ENCODE assay signal across 10 mouse cellular contexts in the genomic region with DNA sequence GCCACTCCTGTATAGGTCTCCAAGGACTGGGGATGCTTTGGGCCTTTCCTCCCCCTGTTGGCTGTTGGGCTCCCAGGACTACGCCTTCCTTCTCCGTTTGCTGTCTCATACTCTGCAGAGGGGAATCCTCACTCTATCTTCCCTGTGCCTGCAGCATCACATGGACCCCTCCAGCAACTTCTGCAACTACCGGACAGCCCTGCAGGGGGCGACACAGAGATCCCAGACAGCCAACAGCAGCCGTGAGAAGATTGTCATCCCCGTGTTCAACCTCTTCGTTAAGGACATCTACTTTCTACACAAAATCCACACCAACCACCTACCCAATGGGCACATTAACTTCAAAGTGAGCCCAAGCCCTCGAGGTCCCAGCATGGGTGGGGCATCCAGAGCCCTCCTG. TPM values are rescaled to one million over a fixed set of nuclear protein-coding genes. Genes with fewer than 3 reads are reported as not detected.
DNase-seq lines count a peak whose midpoint lies in the region; ATAC-seq and TF ChIP-seq lines count a peak whose summit lies in the region.
"Had no signal": no experiment of that assay in that cellular context is flagged by ENCODE, and none has a peak within 500 bp of the region (broad histone marks: within the 10 kb centered on the region; RNA-seq: fewer than 3 reads in every experiment).

No protein-coding gene starts in this region.

- H3K9me3 ChIP-seq in heart, embryonic 12.5 days (replicated peaks), result no peaks in the 10 kb centered on the region
- H3K9me3 ChIP-seq in MEL (replicated peaks; ENCODE audit: insufficient read depth, low read length), result no peaks in the 10 kb centered on the region
- no peaks in the 10 kb centered on the region for H3K9me3 ChIP-seq in forebrain, embryonic 16.5 days (ENCODE audit: control insufficient read depth, low read length)
- H3K9me3 ChIP-seq: heart, embryonic 10.5 days; megakaryocyte, embryonic 14.5 days had no signal

- no peak for ATAC-seq in heart, embryonic 12.5 days (ENCODE audit: insufficient number of reproducible peaks, low FRiP score)
- ATAC-seq in forebrain, embryonic 16.5 days, result no peak

- H3K27me3 ChIP-seq in heart, embryonic 12.5 days (replicated peaks), result peaks cover 3% of the 10 kb centered on the region; the same call in 1 of the 2 replicates
- no peaks in the 10 kb centered on the region for H3K27me3 ChIP-seq in MEL (ENCODE audit: control insufficient read depth in 1 of 2, insufficient read depth in 2 of 2, low read length in 2 of 2)
- no peaks in the 10 kb centered on the region for H3K27me3 ChIP-seq in forebrain, embryonic 16.5 days (replicated peaks; ENCODE audit: control insufficient read depth, insufficient read depth, low read length)

- no peak overlapping the region for H3K27ac ChIP-seq in heart, embryonic 12.5 days (ENCODE audit: poor library complexity, severe bottlenecking)
- no peak overlapping the region for H3K27ac ChIP-seq in MEL (ENCODE audit: control insufficient read depth, low read depth, low read length)
- H3K27ac ChIP-seq in forebrain, embryonic 16.5 days (ENCODE audit: low read length), result no peak overlapping the region
- H3K27ac ChIP-seq: heart, embryonic 10.5 days had no signal

- H3K36me3 ChIP-seq in heart, embryonic 12.5 days, result no peaks in the 10 kb centered on the region
- no peaks in the 10 kb centered on the region for H3K36me3 ChIP-seq in MEL (ENCODE audit: control insufficient read depth in 1 of 2, insufficient read depth in 2 of 2, low read length in 2 of 2)
- H3K36me3 ChIP-seq in forebrain, embryonic 16.5 days (ENCODE audit: control insufficient read depth, insufficient read depth), result no peaks in the 10 kb centered on the region
- H3K36me3 ChIP-seq: heart, embryonic 10.5 days had no signal

- WGBS in heart, embryonic 12.5 days, result 52% methylated on average over 8 of the region's 8 CpGs
- WGBS in forebrain, embryonic 16.5 days, result 53% methylated on average over 8 of the region's 8 CpGs

- H3K9ac ChIP-seq in heart, embryonic 12.5 days, result no peak overlapping the region
- H3K9ac ChIP-seq in MEL (ENCODE audit: control insufficient read depth, low read depth, low read length, poor library complexity, severe bottlenecking), result no peak overlapping the region
- no peak overlapping the region for H3K9ac ChIP-seq in forebrain, embryonic 16.5 days (replicated peaks; ENCODE audit: low read depth, low read length)

- no peaks in the 10 kb centered on the region for H3K79me2 ChIP-seq in MEL (ENCODE audit: control insufficient read depth, insufficient read depth, low read length, poor library complexity)

- no peak overlapping the region for H3K4me2 ChIP-seq in heart, embryonic 12.5 days
- H3K4me2 ChIP-seq in forebrain, embryonic 16.5 days (ENCODE audit: low read length), result no peak overlapping the region

- no peak for TF ChIP-seq EP300 in MEL (IDR thresholded peaks at IDR 0.05; ENCODE audit: low read depth in 1 of 2, low read length in 2 of 2)

- DNase-seq in heart, adult 11 months, result peak; percentile 73
- peak; percentile 42 for DNase-seq in lung, postnatal 10 days
- DNase-seq in lung, postnatal 14 days, result no peak
- DNase-seq in MEL (ENCODE audit: low read depth, low spot score) (no peak), adipocyte (ENCODE audit: low spot score) (no peak)
- DNase-seq in lung, postnatal 36 days, result peak; percentile 41

- TF ChIP-seq CTCF in MEL (IDR thresholded peaks at IDR 0.05 in 2 of 3, conservative IDR thresholded peaks at IDR 0.05 in 1 of 3; ENCODE audit: control insufficient read depth in 1 of 3, insufficient read depth in 1 of 3, low read depth in 2 of 3, low read length in 3 of 3, poor library complexity in 1 of 3, severe bottlenecking in 1 of 3), result peak; percentile 30 to 63 (median 57); a peak in 5 of 6 replicates

- no peak for TF ChIP-seq POLR2A in MEL (IDR thresholded peaks at IDR 0.05; ENCODE audit: control insufficient read depth in 1 of 2, insufficient read depth in 1 of 2, low read depth in 1 of 2, low read length in 2 of 2, poor library complexity in 1 of 2)

- no peak overlapping the region for H3K4me3 ChIP-seq in heart, embryonic 12.5 days
- no peak overlapping the region for H3K4me3 ChIP-seq in MEL (ENCODE audit: control insufficient read depth in 1 of 2, insufficient read depth in 1 of 2, low read depth in 2 of 2, low read length in 2 of 2)
- H3K4me3 ChIP-seq in forebrain, embryonic 16.5 days (replicated peaks; ENCODE audit: low read length), result no peak overlapping the region
- H3K4me3 ChIP-seq: heart, embryonic 10.5 days; megakaryocyte, embryonic 14.5 days had no signal

- no peak; the same call in 1 of the 2 replicates for TF ChIP-seq RAD21 in MEL (IDR thresholded peaks at IDR 0.05; ENCODE audit: low read depth, low read length)

- H3K4me1 ChIP-seq in heart, embryonic 12.5 days (replicated peaks), result no peaks in the 10 kb centered on the region
- no peaks in the 10 kb centered on the region for H3K4me1 ChIP-seq in MEL (ENCODE audit: control insufficient read depth in 1 of 2, insufficient read depth in 2 of 2, low read length in 2 of 2)
- H3K4me1 ChIP-seq in forebrain, embryonic 16.5 days (replicated peaks; ENCODE audit: control insufficient read depth, insufficient read depth, low read length), result no peaks in the 10 kb centered on the region

TF ChIP-seq in MEL, 35 proteins besides CTCF, POLR2A, EP300 and RAD21:
- TF ChIP-seq MEF2A (IDR thresholded peaks at IDR 0.05; ENCODE audit: extremely low read depth, insufficient replicate concordance, low read depth, low read length, poor library complexity, severe bottlenecking) (no peak), SMC3 (IDR thresholded peaks at IDR 0.05; ENCODE audit: low read depth, low read length) (peak; percentile 15; the same call in 1 of the 2 replicates), UBTF (IDR thresholded peaks at IDR 0.05; ENCODE audit: borderline replicate concordance, insufficient read depth, low read depth, low read length) (no peak), TCF12 (IDR thresholded peaks at IDR 0.05; ENCODE audit: low read depth, low read length) (no peak), USF2 (IDR thresholded peaks at IDR 0.05; ENCODE audit: borderline replicate concordance in 1 of 2, insufficient read depth in 1 of 2, low read depth in 1 of 2, low read length in 2 of 2) (no peak), USF1 (IDR thresholded peaks at IDR 0.05; ENCODE audit: low read depth, low read length) (no peak), NELFE (IDR thresholded peaks at IDR 0.05; ENCODE audit: low read depth, low read length) (no peak), E2F4 (IDR thresholded peaks at IDR 0.05; ENCODE audit: borderline replicate concordance, low read depth, low read length) (no peak)

RNA-seq across cellular contexts. Expression of a gene that starts 51.0 kb away (rescaled TPM):
- polyA plus RNA-seq in heart, embryonic 12.5 days (2016; fragmentation: Nextera tagmentation; extraction: Ambion mirVana), result 12.6 and 13.0 TPM in 2 replicates
- total RNA-seq in MEL (2012; rRNA removed), result 22.4 and 24.5 TPM in 2 replicates
- 100 to 1,000 TPM in 1 of 2 experiments, 10 to 100 TPM in 1; 17.5 to 119 TPM for polyA plus RNA-seq in MEL (2012; ENCODE audit: insufficient read depth in 1 of 2, insufficient read length in 2 of 2, low read depth in 1 of 2, low replicate concordance in 2 of 2, missing spikeins in 1 of 2)
- polyA plus RNA-seq in forebrain, embryonic 16.5 days (2015; fragmentation: Nextera tagmentation; extraction: Ambion mirVana), result 11.2 and 12.5 TPM in 2 replicates

Comparison
In these comparisons a context has a peak if more than half of its experiments do, and no peak if none do; other contexts are left out.
1. DNase-seq: peak in heart, adult 11 months (single experiment), lung, postnatal 10 days (single experiment) and lung, postnatal 36 days (single experiment); none in lung, postnatal 14 days (single experiment), MEL (single experiment) and adipocyte (single experiment).